Mouse (Mus musculus) cerebellum, adult 2 months (tissue): ENCODE measurements around the gene Nxf1.

Experiments
- CTCF ChIP-seq: fragments of 200-500 bp; IDR thresholded peaks from 2 replicates; pipeline ENCODE4 v1.5.1; 2011; ENCODE audit warnings: low read depth, mild to moderate bottlenecking, control low read depth, low read length, moderate library complexity, borderline replicate concordance; ENCODE audit not compliant: insufficient read depth
- POLR2A ChIP-seq: fragments of 200-500 bp; IDR thresholded peaks from 2 replicates; pipeline ENCODE4 v1.6.1; 2011; ENCODE audit warnings: low read length, control low read depth, borderline replicate concordance; ENCODE audit not compliant: insufficient read depth

GRCm38 (mm10) chr19:8742176-8742575, 14.7 kb upstream of the Nxf1 start:
- TF ChIP-seq CTCF (no peak), POLR2A (no peak)
